Mouse (Mus musculus): ENCODE data around the gene Inip.

GRCm38 (mm10) chr4:59760016-59760415 is 41.4 kb downstream of the Inip start:
- TF ChIP-seq CTCF (IDR thresholded peaks at IDR 0.05; ENCODE audit: low read depth), result no peak; the same call in 1 of the 2 replicates
- TF ChIP-seq EP300 (IDR thresholded peaks at IDR 0.05; ENCODE audit: low read depth), result no peak
